Mouse (Mus musculus): ENCODE measurements around the gene Gm2004. TPM values are rescaled to one million over a fixed set of nuclear protein-coding genes. Genes with fewer than 3 reads are reported as not detected.
"Not testable (repeated sequence)": the region's sequence is repeated elsewhere in the genome, so short reads cannot be mapped to it uniquely, and the experiment has no call there.

The Gm2004 gene
- 1.1 and 1.2 TPM in 2 replicates for polyA plus RNA-seq (2015; fragmentation: Nextera tagmentation; extraction: Ambion mirVana)

- H3K4me2 ChIP-seq (replicated peaks) = not testable (repeated sequence)
- WGBS = no CpG with 5 or more reads among the region's 2 CpGs
These were observed at the start of gene Gm2004 for GRCm38 (mm10) chr2:176149725-176150124. Gene Gm2004, minus strand, starts transcription at chr2:176149825.

More at GRCm38 (mm10) chr2:176149725-176150124, at the start of gene Gm2004:
- H3K36me3 ChIP-seq; ATAC-seq; H3K9me3 ChIP-seq; H3K27me3 ChIP-seq (replicated peaks); H3K4me1 ChIP-seq (replicated peaks); H3K27ac ChIP-seq; H3K9ac ChIP-seq; H3K4me3 ChIP-seq (replicated peaks): not testable (repeated sequence)

Other genes starting within 250 kb of the Gm2004 start
- 2.0 and 2.5 TPM in 2 replicates for gene Zfp966, start 218.7 kb downstream of the Gm2004 start, polyA plus RNA-seq (2015; fragmentation: Nextera tagmentation; extraction: Ambion mirVana)
- 12.0 and 19.4 TPM in 2 replicates for gene Gm2026, start 184.5 kb downstream of the Gm2004 start, polyA plus RNA-seq (2015; fragmentation: Nextera tagmentation; extraction: Ambion mirVana)
- gene 2210418O10Rik, start 76.7 kb upstream of the Gm2004 start, polyA plus RNA-seq (2015; fragmentation: Nextera tagmentation; extraction: Ambion mirVana) = 14.0 and 14.7 TPM in 2 replicates
- gene Gm11009, start 169.7 kb upstream of the Gm2004 start, polyA plus RNA-seq (2015; fragmentation: Nextera tagmentation; extraction: Ambion mirVana) = not detected in 2 replicates

Measured in intestine, embryonic 15.5 days (tissue).